Comparison of ENCODE assay signal across 8 mouse cellular contexts in genomic region chr3:32698228-32698863, GRCm38 (mm10). TPM values are rescaled to one million over a fixed set of nuclear protein-coding genes. Genes with fewer than 3 reads are reported as not detected.
A peak's percentile ranks its signal among the peaks of the same experiment; 100 is the strongest.
DNase-seq lines count a peak whose midpoint lies in the region; ATAC-seq and TF ChIP-seq lines count a peak whose summit lies in the region.

No protein-coding gene starts in this region.

- intact Hi-C loops in left cerebral cortex, adult 2 months (cut with DNase I): loop anchor here (1.0 to 10.0 kb wide), 2 partner anchors 88 to 364 kb away; no protein-coding TSS in a partner anchor

- H3K27me3 ChIP-seq in cerebellum, adult 2 months (ENCODE audit: control insufficient read depth, insufficient read depth, low read length): no peaks in the 10 kb centered on the region
- no peaks in the 10 kb centered on the region for H3K27me3 ChIP-seq in hindbrain, postnatal 0 days (ENCODE audit: insufficient read depth, low read length)

- no peak overlapping the region for H3K4me2 ChIP-seq in hindbrain, postnatal 0 days (ENCODE audit: low read depth, low read length)

- no peaks in the 10 kb centered on the region for H3K9me3 ChIP-seq in hindbrain, postnatal 0 days (ENCODE audit: low read length)

- no peaks in the 10 kb centered on the region for H3K36me3 ChIP-seq in hindbrain, postnatal 0 days (ENCODE audit: insufficient read depth, low read length)

- no peak for TF ChIP-seq POLR2A in cerebellum, adult 2 months (IDR thresholded peaks at IDR 0.05; ENCODE audit: borderline replicate concordance, insufficient read depth, low read length)

- 26% methylated on average over 7 of the region's 7 CpGs for WGBS in cerebellum, adult 2 months
- WGBS in hindbrain, postnatal 0 days: 29% methylated on average over 7 of the region's 7 CpGs

- no peaks in the 10 kb centered on the region for H3K4me1 ChIP-seq in cerebellum, adult 2 months (ENCODE audit: control insufficient read depth, insufficient read depth, low read length)
- H3K4me1 ChIP-seq in hindbrain, postnatal 0 days (ENCODE audit: insufficient read depth, low read length): no peaks in the 10 kb centered on the region

- no peak overlapping the region for H3K9ac ChIP-seq in hindbrain, postnatal 0 days (replicated peaks; ENCODE audit: low read length)

- peak; percentile 94 for ATAC-seq in hindbrain, postnatal 0 days
- ATAC-seq in megakaryocyte, adult 5-6 weeks (ENCODE audit: poor library complexity, severe bottlenecking): peak; percentile 91

- no peak overlapping the region for H3K4me3 ChIP-seq in cerebellum, adult 2 months (replicated peaks; ENCODE audit: insufficient read depth, low read depth, low read length)
- no peak overlapping the region for H3K4me3 ChIP-seq in hindbrain, postnatal 0 days (ENCODE audit: low read length)
- H3K4me3 ChIP-seq in left cerebral cortex, adult 2 months: no peak overlapping the region

- DNase-seq in NIH3T3 (ENCODE audit: low read depth): peak; percentile 95
- peak; percentile 65 to 76 for DNase-seq in cerebellum, adult 2 months
- DNase-seq in frontal cortex, postnatal 14 days (ENCODE audit: low spot score in 2 of 2): peak; percentile 85 to 98
- peak; percentile 95 for DNase-seq in hindbrain, postnatal 0 days (ENCODE audit: low spot score)
- DNase-seq in left cerebral cortex, adult 2 months (ENCODE audit: extremely low spot score in 1 of 2, low spot score in 2 of 2): peak; percentile 90 to 95
- DNase-seq in right cerebral cortex, postnatal 10 days (ENCODE audit: low spot score in 2 of 2): peak; percentile 94 to 96
- peak; percentile 51 for DNase-seq in urinary bladder, postnatal 10 days (ENCODE audit: low spot score)

- TF ChIP-seq CTCF in cerebellum, adult 2 months (IDR thresholded peaks at IDR 0.05; ENCODE audit: borderline replicate concordance, insufficient read depth, low read depth, low read length): peak; percentile 72
- peak; percentile 96 for TF ChIP-seq CTCF in hindbrain, postnatal 0 days (IDR thresholded peaks at IDR 0.05; ENCODE audit: low read depth)
- no peak; the same call in none of the 2 replicates for TF ChIP-seq CTCF in left cerebral cortex, adult 2 months (IDR thresholded peaks at IDR 0.05)

- no peak overlapping the region; the same call in 1 of the 2 replicates for H3K27ac ChIP-seq in cerebellum, adult 2 months (ENCODE audit: insufficient read depth, low read length)
- H3K27ac ChIP-seq in hindbrain, postnatal 0 days: no peak overlapping the region
- no peak overlapping the region for H3K27ac ChIP-seq in left cerebral cortex, adult 2 months

RNA-seq across cellular contexts. Expression of gene Actl6a, which starts 7.8 kb away (rescaled TPM):
- 23.5 and 24.2 TPM in 2 replicates for polyA plus RNA-seq in cerebellum, adult 2 months (2012; rRNA removed)
- total RNA-seq in hindbrain, postnatal 0 days (2014; rRNA removed): 42.2 and 50.1 TPM in 2 replicates
- polyA plus RNA-seq in hindbrain, postnatal 0 days (2015; fragmentation: Nextera tagmentation; extraction: Ambion mirVana): 52.9 and 55.4 TPM in 2 replicates
- total RNA-seq in left cerebral cortex, adult 2 months (2021): 10 to 100 TPM; 16.7 to 17.7 TPM
- 79.1 and 92.8 TPM in 2 replicates for total RNA-seq in megakaryocyte, adult 5-6 weeks (2015)
- 45.4 and 58.9 TPM in 2 replicates for total RNA-seq in megakaryocyte, adult 5-6 weeks (2017)

RNA-seq across cellular contexts. Expression of gene Ndufb5, which starts 38.4 kb away (rescaled TPM):
- 427 and 491 TPM in 2 replicates for polyA plus RNA-seq in cerebellum, adult 2 months (2012; rRNA removed)
- 494 and 640 TPM in 2 replicates for total RNA-seq in hindbrain, postnatal 0 days (2014; rRNA removed)
- 397 and 399 TPM in 2 replicates for polyA plus RNA-seq in hindbrain, postnatal 0 days (2015; fragmentation: Nextera tagmentation; extraction: Ambion mirVana)
- total RNA-seq in left cerebral cortex, adult 2 months (2021): 100 to 1,000 TPM; 198 to 210 TPM
- total RNA-seq in megakaryocyte, adult 5-6 weeks (2015): 166 and 191 TPM in 2 replicates
- 128 and 134 TPM in 2 replicates for total RNA-seq in megakaryocyte, adult 5-6 weeks (2017)

RNA-seq across cellular contexts. Expression of gene Mrpl47, which starts 39.1 kb away (rescaled TPM):
- 17.1 and 18.5 TPM in 2 replicates for polyA plus RNA-seq in cerebellum, adult 2 months (2012; rRNA removed)
- total RNA-seq in hindbrain, postnatal 0 days (2014; rRNA removed): 4.4 and 7.5 TPM in 2 replicates
- 27.7 and 29.1 TPM in 2 replicates for polyA plus RNA-seq in hindbrain, postnatal 0 days (2015; fragmentation: Nextera tagmentation; extraction: Ambion mirVana)
- total RNA-seq in left cerebral cortex, adult 2 months (2021): 10 to 100 TPM; 22.2 to 22.8 TPM
- 19.2 and 22.0 TPM in 2 replicates for total RNA-seq in megakaryocyte, adult 5-6 weeks (2015)
- 6.7 and 14.0 TPM in 2 replicates for total RNA-seq in megakaryocyte, adult 5-6 weeks (2017)
